8 mouse cellular contexts compared by ENCODE assay signal in genomic region chr14:28509441-28510340, GRCm38 (mm10). TPM values are rescaled to one million over a fixed set of nuclear protein-coding genes. Genes with fewer than 3 reads are reported as not detected.
DNase-seq lines count a peak whose midpoint lies in the region; ATAC-seq lines count a peak whose summit lies in the region.

No protein-coding gene starts in this region.

- WGBS in liver, embryonic 11.5 days = 2% methylated on average over 47 of the region's 47 CpGs

- no peak overlapping the region for H3K9ac ChIP-seq in liver, embryonic 11.5 days (ENCODE audit: low read depth, low read length)

- DNase-seq in liver, embryonic 11.5 days (ENCODE audit: low spot score) = peak; percentile 46
- DNase-seq in liver = no peak
- DNase-seq in embryo, embryonic 10 days (ENCODE audit: low spot score) = peak; percentile 80
- DNase-seq in forelimb bud, embryonic 11.5 days (ENCODE audit: low read depth, low spot score) = peak; percentile 79
- DNase-seq in kidney, postnatal 10 days = peak; percentile 61
- DNase-seq in neural tube, embryonic 10.5 days (ENCODE audit: extremely low spot score, low spot score) = peak; percentile 85
- no peak for DNase-seq in c-Kit-positive CD71-positive TER-119-positive erythroid progenitor cells, embryonic 14.5 days (ENCODE audit: low spot score)
- DNase-seq in cerebellum, adult 9-11 months = no peak

- H3K4me2 ChIP-seq in liver, embryonic 11.5 days = peak overlapping the region; percentile 57

- no peak overlapping the region for H3K27ac ChIP-seq in liver, embryonic 11.5 days (ENCODE audit: low read depth, low read length)

- no peaks in the 10 kb centered on the region for H3K4me1 ChIP-seq in liver, embryonic 11.5 days (replicated peaks; ENCODE audit: control insufficient read depth, insufficient read depth, low read length)

- H3K36me3 ChIP-seq in liver, embryonic 11.5 days (ENCODE audit: control insufficient read depth, insufficient read depth, low read length) = no peaks in the 10 kb centered on the region

- no peaks in the 10 kb centered on the region for H3K9me3 ChIP-seq in liver, embryonic 11.5 days (ENCODE audit: control insufficient read depth, low read length)

- peaks cover 87% of the 10 kb centered on the region for H3K27me3 ChIP-seq in liver, embryonic 11.5 days (replicated peaks; ENCODE audit: control insufficient read depth, insufficient read depth, low read length)

- ATAC-seq in liver, embryonic 11.5 days (replicated peaks; ENCODE audit: low FRiP score) = no peak

- peak overlapping the region; percentile 10 for H3K4me3 ChIP-seq in liver, embryonic 11.5 days (ENCODE audit: low read depth, low read length)

RNA-seq across cellular contexts. Expression of gene Wnt5a, which starts 5.1 kb away (rescaled TPM):
- 2.2 and 3.7 TPM in 2 replicates for polyA plus RNA-seq in liver, embryonic 11.5 days (2014; fragmentation: Nextera tagmentation; extraction: Ambion mirVana)

Comparison
In these comparisons a context has a peak if more than half of its experiments do, and no peak if none do; other contexts are left out.
1. DNase-seq: peak in liver, embryonic 11.5 days (single experiment), embryo, embryonic 10 days (single experiment), forelimb bud, embryonic 11.5 days (single experiment), kidney, postnatal 10 days (single experiment) and neural tube, embryonic 10.5 days (single experiment); none in liver (single experiment), c-Kit-positive CD71-positive TER-119-positive erythroid progenitor cells, embryonic 14.5 days (single experiment) and cerebellum, adult 9-11 months (single experiment).